Mouse (Mus musculus) heart, postnatal 0 days (tissue): ENCODE results near the gene Atg14.
A peak's percentile ranks its signal among the peaks of the same experiment; 100 is the strongest.

Experiments
- CTCF ChIP-seq: IDR thresholded peaks from 2 replicates; pipeline ENCODE4 v1.5.1; 2016; ENCODE audit warnings: antibody characterized with exemption, control low read depth, low read depth
- EP300 ChIP-seq: IDR thresholded peaks from 2 replicates; pipeline ENCODE4 v1.6.1; 2016; ENCODE audit warnings: antibody characterized with exemption, low read depth

GRCm38 (mm10) chr14:47515636-47516035 is 54.8 kb downstream of the Atg14 start:
- peak; percentile 20; the same call in 1 of the 2 replicates for TF ChIP-seq CTCF
- no peak for TF ChIP-seq EP300
